Mouse (Mus musculus): ENCODE measurements around the gene Cul9.

- no peak for TF ChIP-seq ZC3H11A (IDR thresholded peaks at IDR 0.05; ENCODE audit: borderline replicate concordance, low read depth, low read length)
- no peak for TF ChIP-seq HCFC1 (IDR thresholded peaks at IDR 0.05; ENCODE audit: borderline replicate concordance, insufficient read depth, low read length)
- no peak for TF ChIP-seq ZNF384 (IDR thresholded peaks at IDR 0.05; ENCODE audit: low read depth, low read length)
- no peak for TF ChIP-seq MAFK (IDR thresholded peaks at IDR 0.05; ENCODE audit: insufficient read depth, low read depth, low read length)
- TF ChIP-seq CHD2 (IDR thresholded peaks at IDR 0.05; ENCODE audit: low read depth, low read length): no peak
Observed at GRCm38 (mm10) chr17:46576070-46576469, 29.9 kb upstream of the Cul9 start.

Data from ES-E14 (cell line).